Mouse (Mus musculus): Measurements from ENCODE around the gene Bcr.

Gene Bcr

DNA sequence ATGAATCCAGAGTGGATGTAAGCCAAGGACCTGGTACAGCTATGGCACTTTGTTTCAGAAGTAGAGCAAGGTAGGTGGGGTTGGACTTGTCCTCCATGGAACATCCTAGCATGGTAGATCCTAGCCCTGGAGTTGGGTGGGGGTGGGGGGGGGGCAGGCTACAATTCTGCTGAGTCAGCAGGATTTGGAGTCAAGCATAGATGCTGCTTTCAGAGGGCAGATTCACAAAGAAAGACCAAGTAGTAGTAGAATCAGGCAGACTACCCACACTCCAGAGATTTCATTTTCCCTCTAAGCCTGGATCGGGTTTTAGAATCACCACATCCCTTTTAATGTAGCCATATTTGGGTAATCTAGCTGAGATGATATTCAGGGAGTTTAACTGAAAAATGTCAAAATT, 33.9 kb downstream of the Bcr start:
- in situ Hi-C loops (cut with MboI): no loop called here

DNA sequence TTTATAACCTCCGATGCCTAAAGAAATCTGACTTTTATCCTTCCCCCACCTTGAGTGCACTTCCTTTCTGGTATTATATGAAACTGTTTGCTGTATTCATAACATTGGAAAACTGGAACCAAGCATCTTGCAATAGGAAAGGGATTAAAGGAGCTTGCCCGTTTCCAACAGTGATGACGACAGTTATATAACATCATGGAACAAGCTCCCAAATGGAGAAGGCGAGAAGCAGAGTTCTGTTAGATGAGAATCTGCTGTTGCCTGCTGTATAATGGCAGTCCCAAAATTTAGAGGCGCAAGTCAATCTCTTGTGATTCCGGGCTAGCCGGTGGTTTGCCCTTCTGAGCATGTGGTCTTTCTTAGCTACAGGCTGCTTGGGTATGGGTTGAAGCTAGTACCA, 34.8 kb downstream of the Bcr start:
- in situ Hi-C loops (cut with MboI): no loop called here

DNA sequence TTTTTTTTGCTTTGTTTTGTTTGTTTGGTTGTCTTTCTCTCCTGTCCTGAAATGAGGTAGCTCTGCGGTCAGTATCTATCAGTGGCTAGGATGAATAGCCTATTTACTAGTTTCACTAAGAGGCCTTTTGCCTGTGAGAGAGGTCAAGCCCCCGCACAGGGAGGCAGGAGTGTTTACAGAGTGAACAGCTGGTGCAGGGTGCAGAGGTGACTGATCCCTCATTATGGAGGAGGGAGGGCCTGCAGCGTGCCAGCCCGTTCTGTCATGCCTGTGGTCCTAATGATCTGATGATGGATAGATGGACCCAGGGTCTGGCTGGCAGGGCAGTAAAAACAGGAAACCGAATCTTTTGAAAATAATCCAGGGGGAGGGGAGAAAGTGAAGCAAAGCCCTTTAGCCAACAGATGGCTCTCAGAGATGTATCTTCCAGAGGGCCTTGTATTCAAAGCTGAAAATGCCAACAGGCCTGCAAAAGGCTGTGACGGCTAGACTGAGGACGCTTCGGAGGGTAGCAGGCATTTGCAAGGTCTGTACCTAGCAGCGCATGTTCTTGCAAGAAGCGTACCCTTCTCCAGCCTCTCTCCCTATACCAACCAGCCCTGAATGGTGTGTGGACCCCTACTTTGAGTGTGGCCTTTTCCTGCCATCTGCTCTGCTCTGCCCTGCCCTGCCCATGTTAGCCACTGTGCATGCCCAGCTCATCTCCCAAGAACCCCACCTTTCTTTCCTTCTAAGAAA, 38.2 kb downstream of the Bcr start:
- in situ Hi-C loops (cut with MboI): no loop called here

DNA sequence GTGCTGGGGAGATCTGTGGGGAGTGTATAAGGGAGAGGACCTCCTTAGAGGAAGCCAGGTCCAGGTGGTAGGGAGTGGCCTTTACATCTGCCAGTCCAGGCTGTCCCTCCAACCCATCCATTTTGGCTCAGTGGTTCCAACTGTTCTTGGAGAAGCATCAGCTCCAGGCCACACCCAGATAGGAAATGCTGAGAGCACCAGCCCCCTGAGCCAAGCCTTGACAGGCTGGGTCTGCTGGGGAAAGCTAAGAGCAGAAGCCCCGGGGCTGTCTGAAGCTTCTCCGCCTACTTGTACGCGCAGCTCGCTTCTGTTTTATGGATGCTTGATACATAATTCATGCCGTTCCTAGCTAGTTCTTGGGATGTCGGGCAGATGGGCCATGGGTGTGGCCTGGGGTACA, 39.9 kb downstream of the Bcr start:
- in situ Hi-C loops (cut with MboI): no loop called here

DNA sequence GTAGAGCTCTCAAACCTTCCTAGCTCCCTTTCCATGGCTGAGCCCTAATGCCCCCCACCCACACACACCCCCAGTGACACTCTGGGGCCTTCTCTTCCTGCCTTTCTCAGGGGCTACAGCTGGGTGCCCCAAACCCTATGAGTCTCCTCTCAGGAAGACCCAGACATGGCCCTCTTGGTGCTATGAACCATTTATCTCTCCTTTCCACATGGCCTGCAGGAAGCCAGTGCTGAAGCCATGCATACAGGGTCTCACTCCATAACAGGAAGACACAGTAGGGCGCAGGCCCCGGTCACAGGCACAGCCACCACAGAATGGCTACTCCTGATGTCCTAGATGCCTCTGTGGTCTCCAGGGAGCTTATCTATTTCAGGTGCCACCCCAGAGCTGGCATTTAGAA, 43.1 kb downstream of the Bcr start:
- in situ Hi-C loops (cut with MboI): no loop called here

DNA sequence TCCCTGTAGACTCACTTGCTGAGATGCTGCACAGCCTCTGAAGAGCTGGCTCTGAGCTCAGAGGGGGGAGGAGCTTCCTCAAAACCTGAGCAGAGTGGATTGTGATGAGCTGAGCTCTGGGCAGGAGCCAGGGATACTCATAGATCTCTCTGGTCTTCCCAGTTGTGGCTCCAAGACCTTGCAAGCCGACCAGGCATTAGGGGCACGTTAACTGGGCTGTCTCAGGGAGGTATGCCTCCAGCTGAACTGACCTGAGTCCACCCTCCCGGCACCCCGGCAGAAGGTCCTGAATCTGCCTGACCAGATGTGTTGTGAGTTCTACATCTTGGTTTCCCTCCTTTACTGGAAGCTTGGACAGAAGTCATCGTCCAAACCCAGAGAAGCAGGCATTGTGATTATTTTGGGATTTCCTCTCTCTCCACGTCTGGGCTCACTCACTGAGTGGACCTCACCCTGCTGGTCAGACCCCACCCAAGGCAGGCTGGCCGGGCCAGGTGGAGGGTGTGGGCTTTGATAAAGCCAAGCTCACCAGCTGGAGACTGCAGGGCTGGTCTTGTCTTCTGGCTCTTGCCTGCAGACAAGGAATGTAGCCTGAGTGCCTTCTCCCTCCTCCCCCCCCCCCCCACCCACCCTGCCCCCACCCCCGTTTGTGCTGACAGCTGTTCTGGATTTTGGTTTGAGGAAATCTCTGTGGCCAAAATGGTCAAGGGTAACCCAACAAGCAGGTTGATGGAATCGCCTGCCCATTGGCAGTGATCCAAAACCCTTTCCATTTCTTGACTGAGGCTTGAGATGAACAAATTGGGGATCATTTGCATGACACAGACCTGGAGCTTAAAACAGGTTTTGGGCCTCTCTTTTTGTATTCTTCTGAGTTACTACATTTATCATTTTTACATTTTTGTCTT, 44.1 kb downstream of the Bcr start:
- in situ Hi-C loops (cut with MboI): no loop called here

DNA sequence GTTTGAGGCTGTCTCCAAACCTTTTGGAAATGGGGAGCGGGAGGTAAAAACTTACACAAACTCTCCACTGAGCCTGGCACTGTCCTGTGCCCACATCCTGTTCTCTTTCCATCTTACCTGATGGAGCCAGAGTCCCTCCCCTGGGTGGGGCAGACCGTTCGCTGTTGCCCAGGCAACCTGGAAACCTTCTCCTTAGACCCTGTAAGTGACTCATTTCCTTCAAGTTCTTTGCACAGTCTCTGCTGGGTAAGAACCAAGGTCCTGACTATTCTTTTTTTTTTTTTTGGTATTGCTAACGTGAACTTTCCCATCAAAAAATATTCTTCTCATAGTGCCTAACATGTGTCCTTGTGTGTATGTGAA, 44.7 kb downstream of the Bcr start:
- in situ Hi-C loops (cut with MboI): no loop called here

DNA sequence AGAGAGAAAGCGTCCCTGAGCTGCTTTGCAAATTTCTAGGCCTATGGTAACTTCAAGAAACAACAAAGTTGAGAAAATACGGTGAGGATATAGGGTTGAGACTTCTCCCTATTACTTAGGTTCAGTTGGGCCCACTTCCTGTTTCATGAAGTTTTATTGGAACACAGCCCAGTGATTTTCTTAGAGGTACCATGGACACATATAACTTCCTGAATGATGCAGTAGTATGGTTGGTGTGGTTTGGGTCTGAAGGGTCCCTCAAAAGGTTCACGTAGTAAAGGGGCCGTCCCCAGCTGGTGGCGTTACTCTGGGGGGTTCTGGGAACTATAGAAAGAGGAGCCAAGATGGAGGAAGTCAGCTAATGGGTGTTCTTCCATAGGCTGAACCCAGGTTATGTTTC, 45.3 kb downstream of the Bcr start:
- in situ Hi-C loops (cut with MboI): no loop called here

DNA sequence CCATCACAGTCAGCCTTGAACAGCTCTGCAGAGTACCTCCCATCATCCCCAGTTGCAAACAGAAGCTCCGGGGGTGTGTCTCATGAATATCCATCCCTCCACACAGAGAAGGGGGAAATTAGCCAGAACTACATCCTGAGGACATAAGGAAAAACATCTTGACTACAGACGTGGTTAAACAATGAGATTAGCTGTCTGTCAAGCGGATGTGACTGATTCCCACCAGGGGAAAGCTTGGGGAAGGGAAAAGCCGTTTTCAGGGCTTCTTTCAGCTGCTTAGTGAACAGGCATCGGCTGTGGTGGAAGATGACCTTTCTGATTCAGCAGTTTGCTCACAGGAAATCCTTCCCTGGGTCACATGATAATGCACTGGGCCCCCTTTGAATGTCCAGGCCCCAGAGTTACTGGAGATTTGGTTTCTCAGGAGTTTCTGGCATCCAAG, 46.6 kb downstream of the Bcr start:
- in situ Hi-C loops (cut with MboI): no loop called here

DNA sequence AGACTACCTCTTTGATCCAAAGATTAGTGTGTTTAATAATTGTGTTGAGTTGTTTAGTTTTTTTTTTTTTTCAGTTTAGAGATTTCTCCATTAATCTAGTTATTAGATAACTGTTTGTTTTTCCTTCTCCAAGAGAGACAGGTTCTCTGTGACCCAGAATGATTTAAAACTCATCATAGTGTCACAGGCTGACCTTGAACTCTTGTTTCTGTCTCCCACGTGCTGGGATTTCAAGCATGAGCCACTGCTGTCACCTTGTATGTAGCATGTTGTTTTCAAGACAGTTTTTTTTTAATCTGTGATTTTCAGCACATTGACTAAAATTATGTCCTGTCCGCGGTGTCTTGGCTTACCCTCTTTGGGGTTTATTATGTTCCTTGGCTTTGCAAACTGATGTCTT, 47.7 kb downstream of the Bcr start:
- in situ Hi-C loops (cut with MboI): no loop called here

DNA sequence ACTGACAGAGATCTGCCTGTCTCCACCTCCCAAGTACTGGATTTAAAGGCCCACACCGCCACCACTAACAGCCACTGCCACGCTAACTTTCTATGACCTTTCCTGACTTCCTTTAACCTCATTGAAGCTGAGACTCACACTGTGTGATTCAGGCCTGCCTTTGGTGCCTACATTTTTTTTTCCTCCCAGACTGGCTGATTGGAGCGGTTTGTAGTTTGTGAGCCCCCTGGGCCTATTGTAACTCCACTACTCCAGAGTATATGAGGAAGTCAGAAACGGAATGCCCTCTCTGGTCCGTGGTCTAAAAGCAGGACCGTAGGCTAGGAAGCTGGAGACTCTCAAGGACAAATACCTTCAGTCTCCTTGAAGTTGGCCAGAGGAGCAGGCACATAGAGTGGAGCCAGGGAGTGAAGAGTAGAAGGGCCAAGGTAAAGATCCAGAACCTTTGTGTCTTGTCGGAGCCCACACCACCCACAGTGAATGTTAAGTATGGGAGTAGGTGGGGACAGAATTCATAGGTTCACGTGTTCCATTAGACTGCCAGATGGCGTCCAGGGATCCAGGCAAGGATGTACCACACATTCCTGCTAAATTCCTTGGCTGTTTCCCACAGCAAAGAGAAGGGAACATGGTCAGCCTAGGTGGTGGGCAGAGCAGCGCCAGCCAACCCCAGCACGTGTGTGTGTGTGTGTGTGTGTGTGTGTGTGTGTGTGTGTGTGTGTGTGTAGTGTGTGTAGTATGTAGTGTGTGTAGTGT, 51.2 kb downstream of the Bcr start:
- in situ Hi-C loops (cut with MboI): no loop called here

DNA sequence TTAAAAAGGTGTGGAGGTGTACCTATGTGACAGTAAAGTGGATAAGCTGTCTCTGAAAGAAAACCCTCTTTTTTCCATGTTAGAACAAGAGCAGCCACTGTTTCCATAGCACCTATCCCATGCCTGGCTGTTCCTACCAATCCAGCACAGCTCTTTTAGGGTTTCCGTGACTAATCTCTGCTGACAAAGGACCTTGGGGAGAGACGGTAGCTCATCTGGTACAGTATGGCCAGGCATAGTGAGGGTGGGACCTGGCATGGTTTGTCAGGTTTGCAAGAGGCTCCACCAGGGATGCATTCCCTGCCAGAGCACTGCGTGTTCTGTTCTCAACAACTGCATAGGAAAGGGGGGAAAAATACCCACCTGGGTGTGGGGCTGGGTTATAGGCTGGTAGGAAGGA, 52.0 kb downstream of the Bcr start:
- in situ Hi-C loops (cut with MboI): no loop called here

DNA sequence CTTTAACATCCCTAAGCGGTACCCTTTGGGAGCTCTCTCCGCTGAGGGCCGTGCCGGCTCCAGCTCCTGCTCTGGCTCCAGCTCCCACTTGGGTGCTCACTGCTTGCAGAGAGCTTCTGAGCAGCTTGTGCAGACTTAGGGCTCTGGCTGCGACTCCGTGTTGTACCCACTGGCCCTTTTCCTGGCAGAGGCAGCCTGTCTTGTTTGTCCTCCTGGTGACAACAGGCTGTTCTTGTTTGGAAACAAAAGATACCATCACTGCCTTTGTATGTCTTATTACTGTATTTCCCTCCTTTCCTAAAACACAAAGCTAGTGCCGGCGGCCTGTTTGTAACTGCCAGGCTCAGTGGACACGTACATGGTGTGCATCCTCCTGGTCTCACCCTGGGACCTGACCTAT, 53.2 kb downstream of the Bcr start:
- in situ Hi-C loops (cut with MboI): no loop called here

DNA sequence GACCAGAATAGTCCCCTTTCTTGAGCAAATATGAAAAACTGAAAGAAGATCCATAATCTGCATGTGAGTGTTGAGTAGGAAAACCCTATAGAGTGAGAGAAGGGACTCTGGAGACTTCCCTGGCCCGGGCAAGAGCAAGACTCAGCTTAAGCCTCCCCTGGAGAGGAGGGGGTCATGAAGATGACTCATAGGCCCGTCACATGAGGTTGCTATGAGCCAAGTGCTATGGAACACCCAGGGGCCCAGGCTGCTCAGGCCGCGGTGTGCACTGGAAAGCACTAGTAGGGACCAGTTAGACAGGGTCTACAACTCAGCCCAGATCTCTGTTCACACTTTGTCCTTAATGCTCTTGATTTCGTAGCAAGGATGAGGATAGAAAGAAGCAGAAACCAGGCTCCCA, 54.8 kb downstream of the Bcr start:
- in situ Hi-C loops (cut with MboI): no loop called here

DNA sequence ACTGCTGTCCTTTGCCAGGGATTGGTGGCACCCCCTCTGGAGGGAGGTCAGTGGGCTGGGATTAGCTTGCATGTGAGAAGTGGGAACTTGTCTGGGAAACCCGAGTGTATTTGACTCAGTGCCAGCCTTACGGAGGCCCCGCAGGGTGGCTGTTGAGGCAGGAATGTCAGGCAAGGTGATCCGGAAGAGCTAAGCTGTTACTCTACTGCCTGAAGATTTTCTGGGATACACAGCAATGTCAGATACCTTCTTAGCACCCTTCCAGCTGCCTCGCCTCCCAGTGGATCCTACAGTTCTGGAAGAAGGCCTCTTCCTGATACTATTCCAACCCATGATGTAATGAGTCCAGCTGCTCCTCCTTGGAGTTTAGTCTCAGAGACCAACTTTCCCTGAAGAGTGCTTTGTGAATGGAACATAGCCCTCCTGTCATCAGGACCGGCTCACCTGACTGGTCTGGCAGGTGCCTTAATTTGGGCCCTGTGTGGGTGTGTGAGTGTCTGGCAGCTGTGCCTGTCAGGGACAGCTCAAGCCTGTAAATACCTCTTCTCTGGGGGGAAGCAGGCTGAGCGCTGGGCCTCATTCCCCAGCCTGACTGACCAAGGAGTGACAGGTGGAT, 56.6 kb downstream of the Bcr start:
- in situ Hi-C loops (cut with MboI): no loop called here

DNA sequence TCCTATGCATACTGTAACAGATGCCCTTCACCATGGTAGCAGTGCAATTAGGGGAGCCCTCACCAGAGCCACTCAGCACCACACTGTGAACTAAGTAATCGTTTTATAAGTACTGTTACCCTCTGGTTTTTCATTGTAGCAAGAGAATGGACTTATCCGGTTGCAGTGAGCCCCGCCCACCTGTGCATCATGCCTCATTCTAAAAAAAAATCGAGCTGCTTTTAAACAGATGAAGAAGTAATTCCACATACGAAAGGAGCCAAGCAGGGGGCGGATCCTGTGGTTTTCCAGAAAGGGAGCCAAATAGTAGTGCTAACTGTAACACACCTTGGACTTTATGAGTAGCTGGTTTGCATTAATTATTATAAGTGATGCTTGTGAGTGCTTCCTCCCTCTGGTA, 58.1 kb downstream of the Bcr start:
- in situ Hi-C loops (cut with MboI): no loop called here

DNA sequence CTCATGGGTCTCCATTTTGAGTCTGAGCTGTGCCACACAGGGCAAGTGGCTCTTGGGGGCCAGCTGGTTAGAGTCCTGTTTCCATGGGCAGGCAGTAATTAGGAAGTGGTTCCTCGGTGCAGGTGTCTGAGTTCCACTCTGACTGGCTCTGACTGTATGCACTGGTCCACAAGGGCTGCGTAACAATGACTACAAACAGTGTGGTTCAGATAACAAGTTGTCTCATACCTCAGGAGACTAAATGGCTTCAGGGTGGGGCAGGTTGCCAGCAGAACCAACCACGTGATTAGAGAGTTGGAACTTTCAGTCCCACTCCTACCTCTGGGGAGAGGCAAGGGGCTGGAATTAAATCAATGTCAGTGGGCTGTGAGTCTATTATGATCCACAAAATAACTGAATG, 59.0 kb downstream of the Bcr start:
- in situ Hi-C loops (cut with MboI): no loop called here

DNA sequence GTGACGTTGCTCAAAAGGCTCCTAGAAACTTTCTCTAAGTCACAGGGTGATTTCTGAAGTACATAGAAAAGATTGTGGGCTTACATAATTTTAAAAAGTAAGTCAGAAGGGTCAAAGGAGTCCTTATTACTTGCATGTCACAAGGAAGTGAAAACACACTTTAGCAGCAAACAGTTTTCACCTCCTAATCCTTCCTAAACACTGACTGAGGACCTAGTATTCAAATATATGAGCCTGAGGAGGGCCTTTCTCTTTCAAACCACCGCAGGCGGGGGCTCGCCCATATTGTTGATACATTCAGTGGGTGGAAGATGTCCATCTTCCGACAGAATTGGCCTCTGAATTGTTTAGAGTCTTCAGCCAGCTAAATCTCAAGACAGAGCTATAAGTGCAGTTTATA, 59.8 kb downstream of the Bcr start:
- in situ Hi-C loops (cut with MboI): no loop called here

DNA sequence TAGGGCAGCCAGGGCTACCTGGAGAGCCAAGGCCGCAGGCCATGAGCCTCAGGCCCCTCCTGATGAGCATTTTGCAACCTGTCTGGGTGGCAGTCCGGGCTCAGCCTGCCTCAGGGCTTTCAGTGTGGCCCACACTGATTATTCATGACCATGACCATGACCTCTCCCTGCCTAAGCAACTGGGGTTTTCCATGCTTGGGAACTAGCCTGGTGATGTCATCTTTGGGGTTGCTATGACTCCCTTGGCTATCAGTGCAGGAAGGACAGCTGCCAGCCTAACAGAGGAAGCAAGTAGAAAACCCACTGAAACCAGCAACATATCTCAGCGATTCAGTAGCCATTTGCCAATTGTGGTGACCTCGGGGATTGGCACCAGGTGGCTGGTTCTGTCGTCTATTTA, 60.6 kb downstream of the Bcr start:
- in situ Hi-C loops (cut with MboI): no loop called here

DNA sequence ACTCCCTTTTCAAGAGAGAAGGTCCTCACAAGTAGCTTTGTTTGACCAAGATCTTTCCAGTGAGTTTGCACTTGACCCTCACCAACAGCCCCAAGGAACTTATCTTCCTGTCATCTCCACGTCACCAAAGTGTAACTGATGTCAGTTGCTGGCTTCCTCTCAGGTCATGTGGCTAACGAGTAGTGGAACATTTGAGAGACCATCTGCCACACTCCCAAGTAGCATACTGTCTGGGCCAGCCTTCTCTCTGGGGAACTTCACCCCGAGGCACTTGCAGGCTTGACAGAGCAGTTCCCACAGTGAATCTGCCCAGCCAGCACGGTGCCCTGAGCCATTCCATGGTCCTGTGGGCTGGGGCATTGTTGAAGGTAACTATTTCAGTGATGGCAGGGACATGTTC, 65.2 kb downstream of the Bcr start:
- in situ Hi-C loops (cut with MboI): no loop called here

DNA sequence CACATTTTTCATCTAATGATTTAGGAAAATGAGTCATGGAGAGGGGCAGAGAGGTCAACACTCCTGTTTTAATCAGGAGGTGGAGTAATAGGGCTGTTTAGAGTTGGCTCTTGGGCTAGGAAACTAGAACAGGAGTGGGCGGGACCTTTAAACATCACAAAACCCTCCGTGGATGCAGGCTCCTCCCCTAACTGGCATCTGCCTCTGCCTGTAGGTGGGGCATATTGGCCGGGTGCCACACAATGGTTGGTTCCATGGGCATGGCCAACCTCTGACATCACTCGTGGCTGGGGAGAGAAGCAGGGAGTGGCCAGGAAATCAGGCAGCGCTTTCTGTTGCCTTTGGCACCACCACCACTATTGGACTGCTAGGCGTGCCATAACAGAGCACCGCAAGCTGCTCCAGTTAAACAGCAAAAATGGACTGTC, 68.9 kb downstream of the Bcr start:
- in situ Hi-C loops (cut with MboI): no loop called here

DNA sequence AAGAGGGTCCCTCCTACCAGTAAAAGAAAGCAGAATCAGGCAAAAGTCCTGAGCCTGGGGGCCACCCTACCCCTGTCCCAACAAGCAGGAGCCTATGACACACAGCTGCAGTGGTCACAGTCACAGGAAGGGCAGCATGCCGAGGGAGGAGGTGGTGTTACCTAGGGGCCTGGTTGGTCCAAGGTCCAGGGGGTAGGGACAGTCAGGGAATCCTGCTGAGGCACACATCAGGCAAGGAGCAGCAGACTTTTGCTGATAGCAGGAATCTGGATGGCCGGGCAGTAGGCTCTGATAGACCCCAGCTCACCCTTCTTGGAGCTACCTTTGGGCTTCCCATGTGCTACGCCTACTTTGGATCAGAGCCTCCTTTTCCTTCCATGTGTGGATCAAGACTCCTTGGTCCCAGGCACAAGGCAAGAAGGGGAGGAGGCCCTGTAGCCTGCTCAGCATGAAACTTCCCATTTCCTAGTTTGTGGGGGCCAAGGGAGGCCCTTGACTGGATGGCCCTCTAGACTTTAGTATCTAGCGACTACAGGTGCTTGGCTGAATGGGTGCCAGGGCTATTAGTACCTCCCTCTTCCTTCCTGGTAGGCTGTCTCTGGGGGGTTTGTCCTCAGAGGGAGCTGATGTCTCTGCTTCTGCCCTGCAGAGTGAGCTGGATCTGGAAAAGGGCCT, 70.1 kb downstream of the Bcr start:
- in situ Hi-C loops (cut with MboI): no loop called here
